Mouse (Mus musculus) gastrocnemius, postnatal 36 days (tissue): ENCODE data around the gene Zbtb22. TPM values are rescaled to one million over a fixed set of nuclear protein-coding genes. Genes with fewer than 3 reads are reported as not detected.
A peak's percentile ranks its signal among the peaks of the same experiment; 100 is the strongest.

Experiments used
- DNase-seq, 2 experiments: peaks; one replicate each; pipeline ENCODE4 v3.0.0; 2022
- intact Hi-C: fragments of 180-260 bp; cut with DNase I; formaldehyde crosslinking; loops from one replicate; pipeline ENCODE4 v1.15.1; 2025
- total RNA-seq, 2 experiments: library from RNA; stranded (reverse); gene quantifications; 2 replicates each; pipeline ENCODE4 v1.2.3; 2021

The Zbtb22 gene
- total RNA-seq, 2 experiments from 2014 or later: 12.6 to 16.6 TPM

GRCm38 (mm10) chr17:33919351-33920281, 3.9 kb downstream of the Zbtb22 start:
- peak; percentile 67 to 70 for DNase-seq
- intact Hi-C loops: no loop called here

GRCm38 (mm10) chr17:33920282-33921097, 4.8 kb downstream of the Zbtb22 start:
- peak; percentile 70 for DNase-seq
- intact Hi-C loops: no loop called here

GRCm38 (mm10) chr17:33921361-33921760, 5.7 kb downstream of the Zbtb22 start:
- intact Hi-C loops: no loop called here
- DNase-seq: no peak

GRCm38 (mm10) chr17:33924577-33925283, 9.0 kb downstream of the Zbtb22 start:
- intact Hi-C loops: no loop called here
- DNase-seq: no peak

GRCm38 (mm10) chr17:33925406-33926116, 9.9 kb downstream of the Zbtb22 start:
- no peak for DNase-seq
- intact Hi-C loops: no loop called here

GRCm38 (mm10) chr17:33926207-33926932, 10.7 kb downstream of the Zbtb22 start:
- no peak for DNase-seq
- intact Hi-C loops: no loop called here

- DNase-seq: no peak
- intact Hi-C loops: no loop called here
Measured at GRCm38 (mm10) chr17:33928251-33928947, 12.7 kb downstream of the Zbtb22 start.

- intact Hi-C loops: no loop called here
Measured at GRCm38 (mm10) chr17:33929371-33930279, 13.9 kb downstream of the Zbtb22 start, which contains the start of gene Rgl2. Gene Rgl2 (plus strand): TSS chr17:33929543.

GRCm38 (mm10) chr17:33930280-33931158, 14.8 kb downstream of the Zbtb22 start:
- DNase-seq: peak in 1 of 2 experiments; percentile 40
- intact Hi-C loops: no loop called here

More at GRCm38 (mm10) chr17:33929371-33930279, 13.9 kb downstream of the Zbtb22 start, which contains the start of gene Rgl2:
- peak; percentile 87 to 90 for DNase-seq

GRCm38 (mm10) chr17:33931159-33931866, 15.6 kb downstream of the Zbtb22 start:
- intact Hi-C loops: no loop called here

GRCm38 (mm10) chr17:33931947-33932346, 16.2 kb downstream of the Zbtb22 start:
- intact Hi-C loops: no loop called here
- DNase-seq: no peak

More at GRCm38 (mm10) chr17:33931159-33931866, 15.6 kb downstream of the Zbtb22 start:
- no peak for DNase-seq

- intact Hi-C loops: no loop called here
- no peak for DNase-seq
Measured at GRCm38 (mm10) chr17:33932448-33932847, 16.7 kb downstream of the Zbtb22 start.

GRCm38 (mm10) chr17:33932970-33933369, 17.3 kb downstream of the Zbtb22 start:
- intact Hi-C loops: no loop called here
- no peak for DNase-seq

- DNase-seq: no peak
- intact Hi-C loops: no loop called here
Measured at GRCm38 (mm10) chr17:33935422-33936055, 19.8 kb downstream of the Zbtb22 start.

- intact Hi-C loops: no loop called here
- no peak for DNase-seq
Measured at GRCm38 (mm10) chr17:33936993-33937392, 21.3 kb downstream of the Zbtb22 start.
